Mouse (Mus musculus): ENCODE results near the gene Cpsf3. TPM values are rescaled to one million over a fixed set of nuclear protein-coding genes. Genes with fewer than 3 reads are reported as not detected.

The Cpsf3 gene
- total and polyA plus RNA-seq, 2 experiments: 16.1 to 28.7 TPM

DNA sequence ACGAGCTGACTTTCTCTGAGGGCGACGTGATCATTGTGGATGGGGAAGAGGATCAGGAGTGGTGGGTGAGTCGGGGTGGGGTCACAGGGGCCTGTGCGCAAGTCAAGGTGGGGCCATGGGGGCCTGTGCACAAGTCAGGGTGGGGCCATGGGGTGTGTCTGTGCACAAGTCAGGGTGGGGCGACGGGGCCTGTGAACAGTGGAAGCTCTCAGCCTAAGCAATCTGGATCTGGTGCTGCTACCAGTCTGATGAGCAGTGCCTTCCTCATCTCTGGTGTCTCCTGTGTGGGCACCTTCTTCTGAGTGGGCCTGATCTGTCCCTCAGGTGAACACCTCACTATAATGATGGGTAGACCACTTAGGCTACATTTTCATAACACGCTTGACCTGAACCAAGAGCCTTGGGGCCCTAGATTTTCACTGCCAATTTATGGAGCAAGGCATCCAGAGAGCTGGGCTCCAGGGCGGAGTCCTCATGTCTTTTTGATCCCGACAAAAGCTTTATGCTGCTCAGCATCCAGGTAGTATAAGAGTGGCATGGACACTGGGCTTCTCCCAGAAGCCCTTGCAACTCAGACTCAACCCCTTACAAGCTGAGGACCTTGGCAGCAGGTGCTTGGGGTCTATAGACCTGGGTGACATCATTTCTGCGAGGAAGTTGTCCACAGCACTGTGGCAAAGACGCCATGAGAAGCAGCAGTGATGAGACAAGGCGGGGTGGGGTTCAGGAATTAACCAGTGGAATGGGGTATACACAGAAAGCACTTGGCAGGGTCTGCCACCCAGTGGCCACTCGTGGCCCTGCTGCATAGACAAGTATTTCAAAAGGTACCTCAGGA lies 19.0 kb upstream of the Cpsf3 start:
- Histone ChIP-seq H3K27ac (replicated peaks; ENCODE audit: insufficient read depth, low read depth, low read length) (no peak overlapping the region), H3K79me2 (ENCODE audit: control insufficient read depth, insufficient read depth, low read length) (no peaks in the 10 kb centered on the region), H3K4me3 (ENCODE audit: insufficient read depth, low read depth, low read length) (no peak overlapping the region), H3K27me3 (ENCODE audit: control insufficient read depth, insufficient read depth, low read length) (no peaks in the 10 kb centered on the region), H3K9ac (ENCODE audit: low read depth, low read length) (no peak overlapping the region), H3K36me3 (ENCODE audit: control insufficient read depth, insufficient read depth, low read length) (peaks cover 15% of the 10 kb centered on the region), H3K4me1 (ENCODE audit: control insufficient read depth, insufficient read depth, low read length) (peaks cover 4% of the 10 kb centered on the region; the same call in 1 of the 2 replicates)
- 79% methylated on average over 14 of the region's 14 CpGs for WGBS
- no peak for DNase-seq (ENCODE audit: extremely low read depth, low read depth, low spot score)
- peak; percentile 84 for TF ChIP-seq CTCF (IDR thresholded peaks at IDR 0.05; ENCODE audit: low read depth, low read length)
- TF ChIP-seq POLR2A (IDR thresholded peaks at IDR 0.05; ENCODE audit: extremely low read depth, insufficient read depth, low read length): no peak

GRCm38 (mm10) chr12:21266784-21267098 lies 18.4 kb upstream of the Cpsf3 start:
- Histone ChIP-seq H3K9ac (ENCODE audit: low read depth, low read length) (no peak overlapping the region), H3K79me2 (ENCODE audit: control insufficient read depth, insufficient read depth, low read length) (no peaks in the 10 kb centered on the region), H3K4me1 (ENCODE audit: control insufficient read depth, insufficient read depth, low read length) (peaks cover 4% of the 10 kb centered on the region; the same call in 1 of the 2 replicates), H3K4me3 (ENCODE audit: insufficient read depth, low read depth, low read length) (no peak overlapping the region), H3K27ac (replicated peaks; ENCODE audit: insufficient read depth, low read depth, low read length) (no peak overlapping the region), H3K27me3 (ENCODE audit: control insufficient read depth, insufficient read depth, low read length) (no peaks in the 10 kb centered on the region), H3K36me3 (ENCODE audit: control insufficient read depth, insufficient read depth, low read length) (peaks cover 20% of the 10 kb centered on the region)
- no peak for TF ChIP-seq CTCF (IDR thresholded peaks at IDR 0.05; ENCODE audit: low read depth, low read length)
- TF ChIP-seq POLR2A (IDR thresholded peaks at IDR 0.05; ENCODE audit: extremely low read depth, insufficient read depth, low read length): no peak
- 93% methylated on average over 2 of the region's 2 CpGs for WGBS
- no peak for DNase-seq (ENCODE audit: extremely low read depth, low read depth, low spot score)

DNA sequence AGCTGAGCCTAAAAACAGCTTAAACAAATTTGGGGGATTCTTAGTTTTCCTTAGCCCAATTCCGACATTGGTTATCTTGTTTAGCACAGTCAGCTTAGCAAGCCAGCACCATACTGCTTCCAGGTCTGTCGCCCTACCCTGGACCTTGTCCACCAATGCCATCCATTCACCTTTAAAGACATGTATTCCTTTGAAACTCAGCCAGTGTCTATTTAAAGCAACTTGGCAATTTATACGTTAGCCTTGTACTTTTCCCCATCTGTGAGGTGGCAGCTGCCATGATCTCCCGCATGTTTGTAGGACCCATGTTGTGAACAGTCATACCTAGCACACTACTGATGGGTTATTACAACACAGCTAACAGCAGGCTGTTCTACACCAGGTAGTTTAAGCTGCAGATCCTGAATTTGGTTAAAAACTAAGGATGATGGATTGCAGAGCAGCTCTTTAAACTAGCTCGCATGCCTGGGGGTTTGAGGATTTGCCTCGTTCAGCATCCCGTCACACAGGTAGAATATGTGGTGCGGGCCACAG lies 17.0 kb upstream of the Cpsf3 start:
- TF ChIP-seq CTCF (IDR thresholded peaks at IDR 0.05; ENCODE audit: low read depth, low read length) (no peak), POLR2A (IDR thresholded peaks at IDR 0.05; ENCODE audit: extremely low read depth, insufficient read depth, low read length) (no peak)
- 93% methylated on average over 8 of the region's 8 CpGs for WGBS
- H3K27ac ChIP-seq (replicated peaks; ENCODE audit: insufficient read depth, low read depth, low read length): no peak overlapping the region
- no peaks in the 10 kb centered on the region for H3K79me2 ChIP-seq (ENCODE audit: control insufficient read depth, insufficient read depth, low read length)
- DNase-seq (ENCODE audit: extremely low read depth, low read depth, low spot score): no peak
- H3K36me3 ChIP-seq (ENCODE audit: control insufficient read depth, insufficient read depth, low read length): peaks cover 26% of the 10 kb centered on the region
- H3K4me3 ChIP-seq (ENCODE audit: insufficient read depth, low read depth, low read length): no peak overlapping the region
- no peak overlapping the region for H3K9ac ChIP-seq (ENCODE audit: low read depth, low read length)
- H3K4me1 ChIP-seq (ENCODE audit: control insufficient read depth, insufficient read depth, low read length): peaks cover 4% of the 10 kb centered on the region; the same call in 1 of the 2 replicates
- no peaks in the 10 kb centered on the region for H3K27me3 ChIP-seq (ENCODE audit: control insufficient read depth, insufficient read depth, low read length)

DNA sequence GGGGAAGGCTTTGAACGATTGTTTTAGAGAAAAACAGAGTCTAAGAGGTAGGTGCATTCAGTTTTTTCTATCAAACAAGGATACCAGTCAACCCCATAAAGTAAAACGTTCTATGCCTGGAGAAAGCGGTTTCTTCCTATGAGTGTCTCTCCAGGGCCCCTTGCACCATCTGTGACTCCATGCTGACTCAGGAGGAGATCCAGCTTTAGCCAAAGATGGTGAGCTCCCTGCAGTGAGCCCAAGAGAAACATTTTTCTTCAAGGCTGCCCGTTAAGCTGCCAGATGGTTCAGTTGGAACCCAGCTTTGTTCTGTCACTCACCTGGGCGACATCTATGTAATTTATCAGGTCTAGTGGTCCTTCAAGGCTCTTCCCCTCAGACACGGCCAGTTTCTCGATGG lies 10.7 kb upstream of the Cpsf3 start:
- peaks cover 25% of the 10 kb centered on the region for H3K36me3 ChIP-seq (ENCODE audit: control insufficient read depth, insufficient read depth, low read length)
- TF ChIP-seq CTCF (IDR thresholded peaks at IDR 0.05; ENCODE audit: low read depth, low read length): no peak
- no peak for TF ChIP-seq POLR2A (IDR thresholded peaks at IDR 0.05; ENCODE audit: extremely low read depth, insufficient read depth, low read length)

DNA sequence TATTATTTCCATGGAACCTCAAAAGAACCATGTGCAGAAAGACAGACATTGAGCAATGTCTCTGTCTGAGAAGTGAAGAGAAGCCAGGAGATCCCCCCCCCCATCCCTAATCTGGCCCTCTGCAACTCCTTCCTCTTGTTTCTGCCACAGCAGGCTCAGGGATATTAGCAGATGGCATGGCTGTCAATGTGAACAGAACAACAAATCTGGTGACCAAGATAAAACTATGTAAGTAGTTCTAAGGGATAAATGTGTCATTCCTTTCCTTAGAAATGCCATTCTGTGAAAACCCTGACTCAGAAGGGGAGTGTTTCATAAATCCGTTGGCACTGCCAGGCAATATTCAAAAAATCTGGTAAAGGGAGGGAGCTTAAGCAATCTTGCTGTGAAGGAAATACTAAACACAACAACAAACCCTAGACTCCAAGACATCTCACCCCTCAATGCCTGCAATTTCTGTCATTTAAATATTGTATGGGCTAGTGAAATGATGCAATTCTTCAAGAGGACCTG lies 7.8 kb upstream of the Cpsf3 start:
- DNase-seq (ENCODE audit: extremely low read depth, low read depth, low spot score): no peak
- Histone ChIP-seq H3K79me2 (ENCODE audit: control insufficient read depth, insufficient read depth, low read length) (no peaks in the 10 kb centered on the region; the same call in 1 of the 2 replicates), H3K4me3 (ENCODE audit: insufficient read depth, low read depth, low read length) (no peak overlapping the region), H3K4me1 (ENCODE audit: control insufficient read depth, insufficient read depth, low read length) (no peaks in the 10 kb centered on the region), H3K27ac (replicated peaks; ENCODE audit: insufficient read depth, low read depth, low read length) (no peak overlapping the region), H3K27me3 (ENCODE audit: control insufficient read depth, insufficient read depth, low read length) (no peaks in the 10 kb centered on the region), H3K36me3 (ENCODE audit: control insufficient read depth, insufficient read depth, low read length) (peaks cover 3% of the 10 kb centered on the region; the same call in 1 of the 2 replicates), H3K9ac (ENCODE audit: low read depth, low read length) (no peak overlapping the region)
- no peak for TF ChIP-seq CTCF (IDR thresholded peaks at IDR 0.05; ENCODE audit: low read depth, low read length)
- TF ChIP-seq POLR2A (IDR thresholded peaks at IDR 0.05; ENCODE audit: extremely low read depth, insufficient read depth, low read length): no peak
- 84% methylated on average over 1 of the region's 1 CpGs for WGBS

More for the DNA sequence above, 10.7 kb upstream of the Cpsf3 start:
- no peaks in the 10 kb centered on the region; the same call in 1 of the 2 replicates for H3K79me2 ChIP-seq (ENCODE audit: control insufficient read depth, insufficient read depth, low read length)
- no peak for DNase-seq (ENCODE audit: extremely low read depth, low read depth, low spot score)
- 87% methylated on average over 7 of the region's 7 CpGs for WGBS
- no peak overlapping the region for H3K4me3 ChIP-seq (ENCODE audit: insufficient read depth, low read depth, low read length)
- no peak overlapping the region for H3K27ac ChIP-seq (replicated peaks; ENCODE audit: insufficient read depth, low read depth, low read length)
- no peaks in the 10 kb centered on the region for H3K27me3 ChIP-seq (ENCODE audit: control insufficient read depth, insufficient read depth, low read length)
- no peaks in the 10 kb centered on the region for H3K4me1 ChIP-seq (ENCODE audit: control insufficient read depth, insufficient read depth, low read length)
- H3K9ac ChIP-seq (ENCODE audit: low read depth, low read length): no peak overlapping the region

Data from liver, adult 2 months (tissue).